Mouse (Mus musculus) liver, adult 2 months (tissue): Measurements from ENCODE around the gene Arhgef33.

ENCODE experiments used
- CTCF ChIP-seq: fragments of 200-500 bp; IDR thresholded peaks from 2 replicates; pipeline ENCODE4 v1.5.1; 2011; ENCODE audit warnings: low read depth, low read length, control low read depth
- POLR2A ChIP-seq: fragments of 200-500 bp; IDR thresholded peaks from 2 replicates; pipeline ENCODE4 v1.6.1; 2011; ENCODE audit warnings: low read length, control low read depth; ENCODE audit not compliant: insufficient read depth; ENCODE audit errors: extremely low read depth

DNA sequence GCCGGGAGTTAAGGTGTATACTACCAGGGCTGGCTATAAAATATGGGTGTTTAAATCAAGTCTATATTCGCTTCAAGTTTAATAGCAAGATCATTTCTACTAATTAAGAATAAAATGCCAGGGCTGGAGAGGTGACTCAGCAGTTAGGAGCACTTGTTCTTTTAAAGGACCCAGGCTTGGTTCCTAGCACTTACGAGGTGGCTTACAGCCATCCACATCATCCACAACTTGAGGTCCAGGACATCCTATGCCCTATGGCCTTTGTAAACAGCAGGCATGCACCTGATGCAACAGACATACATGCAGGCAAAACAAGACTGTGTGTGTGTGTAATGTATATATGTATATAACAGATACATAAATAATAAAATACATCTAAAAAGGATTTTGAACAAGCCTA lies 39.1 kb upstream of the Arhgef33 start:
- TF ChIP-seq CTCF (no peak), POLR2A (no peak)
